Mouse (Mus musculus): ENCODE measurements at regions not wholly inside any gene's neighbourhood (a gene's known extent, or its start where the extent isn't known, plus 50 kb on each side); places are given as distances from the start of the nearest gene placed in this dataset.

- H3K4me1 ChIP-seq (ENCODE audit: control insufficient read depth, insufficient read depth) = no peaks in the 10 kb centered on the region
- no peak overlapping the region for H3K4me3 ChIP-seq (ENCODE audit: low read depth, low read length)
- H3K9ac ChIP-seq (replicated peaks; ENCODE audit: low read depth, low read length) = no peak overlapping the region
- no peak overlapping the region for H3K4me2 ChIP-seq (ENCODE audit: low read depth, low read length)
- H3K27ac ChIP-seq (ENCODE audit: low read depth) = no peak overlapping the region
- H3K27me3 ChIP-seq (ENCODE audit: control insufficient read depth, insufficient read depth, low read length) = no peaks in the 10 kb centered on the region
- no peaks in the 10 kb centered on the region for H3K9me3 ChIP-seq (replicated peaks; ENCODE audit: control insufficient read depth, low read length)
- TF ChIP-seq CTCF (IDR thresholded peaks at IDR 0.05; ENCODE audit: low read depth) (no peak), EP300 (IDR thresholded peaks at IDR 0.05; ENCODE audit: low read depth) (no peak)
- ATAC-seq (ENCODE audit: insufficient read depth, low read depth) = no peak
- no peak for DNase-seq (ENCODE audit: low spot score)
- no peaks in the 10 kb centered on the region for H3K36me3 ChIP-seq (replicated peaks; ENCODE audit: control insufficient read depth, insufficient read depth, low read length)
Observed at GRCm38 (mm10) chr16:55134961-55135360, 162.8 kb downstream of the Zpld1 start.

GRCm38 (mm10) chr16:55097651-55098050 lies 200.1 kb downstream of the Zpld1 start:
- H3K36me3 ChIP-seq (replicated peaks; ENCODE audit: control insufficient read depth, insufficient read depth, low read length) = no peaks in the 10 kb centered on the region
- H3K4me1 ChIP-seq (ENCODE audit: control insufficient read depth, insufficient read depth) = no peaks in the 10 kb centered on the region
- TF ChIP-seq CTCF (IDR thresholded peaks at IDR 0.05; ENCODE audit: low read depth) (no peak), EP300 (IDR thresholded peaks at IDR 0.05; ENCODE audit: low read depth) (no peak)
- H3K27me3 ChIP-seq (ENCODE audit: control insufficient read depth, insufficient read depth, low read length) = no peaks in the 10 kb centered on the region
- no peak overlapping the region for H3K4me3 ChIP-seq (ENCODE audit: low read depth, low read length)
- no peak overlapping the region for H3K9ac ChIP-seq (replicated peaks; ENCODE audit: low read depth, low read length)
- H3K9me3 ChIP-seq (replicated peaks; ENCODE audit: control insufficient read depth, low read length) = no peaks in the 10 kb centered on the region
- 68% methylated on average over 1 of the region's 1 CpGs for WGBS
- H3K4me2 ChIP-seq (ENCODE audit: low read depth, low read length) = no peak overlapping the region
- ATAC-seq (ENCODE audit: insufficient read depth, low read depth) (no peak), DNase-seq (ENCODE audit: low spot score) (no peak)
- no peak overlapping the region for H3K27ac ChIP-seq (ENCODE audit: low read depth)

- Histone ChIP-seq H3K4me3 (ENCODE audit: low read depth, low read length) (no peak overlapping the region), H3K9ac (replicated peaks; ENCODE audit: low read depth, low read length) (no peak overlapping the region), H3K9me3 (replicated peaks; ENCODE audit: control insufficient read depth, low read length) (no peaks in the 10 kb centered on the region), H3K4me2 (ENCODE audit: low read depth, low read length) (no peak overlapping the region), H3K27ac (ENCODE audit: low read depth) (no peak overlapping the region), H3K36me3 (replicated peaks; ENCODE audit: control insufficient read depth, insufficient read depth, low read length) (no peaks in the 10 kb centered on the region), H3K27me3 (ENCODE audit: control insufficient read depth, insufficient read depth, low read length) (no peaks in the 10 kb centered on the region), H3K4me1 (ENCODE audit: control insufficient read depth, insufficient read depth) (no peaks in the 10 kb centered on the region)
- ATAC-seq (ENCODE audit: insufficient read depth, low read depth) (no peak), DNase-seq (ENCODE audit: low spot score) (no peak)
- no peak for TF ChIP-seq EP300 (IDR thresholded peaks at IDR 0.05; ENCODE audit: low read depth)
- no peak for TF ChIP-seq CTCF (IDR thresholded peaks at IDR 0.05; ENCODE audit: low read depth)
- WGBS = 70% methylated on average over 1 of the region's 1 CpGs
Observed at GRCm38 (mm10) chr16:55087461-55087860, 210.3 kb downstream of the Zpld1 start.

DNA sequence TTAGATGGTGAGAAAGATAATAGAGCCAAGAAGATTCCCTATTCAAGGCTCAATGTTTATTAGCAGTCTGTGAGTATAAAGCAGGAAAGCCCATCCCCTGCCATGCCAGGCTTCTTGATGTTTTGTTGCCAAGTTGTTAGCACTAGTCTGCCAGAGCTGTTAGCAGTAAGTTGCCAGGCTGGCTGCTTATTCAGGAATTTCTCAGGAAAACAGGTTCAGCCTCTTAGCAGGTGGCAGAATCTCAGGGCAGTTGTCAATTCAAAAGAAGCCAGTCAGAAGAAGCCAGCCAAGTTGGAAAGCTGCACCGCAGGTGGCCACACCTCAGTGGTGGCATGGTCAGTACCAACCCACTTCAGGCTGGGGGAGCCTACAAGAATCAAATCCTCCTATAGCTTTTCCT lies 221.6 kb downstream of the Zpld1 start:
- Histone ChIP-seq H3K27ac (ENCODE audit: low read depth) (no peak overlapping the region), H3K9ac (replicated peaks; ENCODE audit: low read depth, low read length) (no peak overlapping the region), H3K4me2 (ENCODE audit: low read depth, low read length) (no peak overlapping the region), H3K36me3 (replicated peaks; ENCODE audit: control insufficient read depth, insufficient read depth, low read length) (no peaks in the 10 kb centered on the region), H3K9me3 (replicated peaks; ENCODE audit: control insufficient read depth, low read length) (no peaks in the 10 kb centered on the region), H3K4me1 (ENCODE audit: control insufficient read depth, insufficient read depth) (no peaks in the 10 kb centered on the region), H3K27me3 (ENCODE audit: control insufficient read depth, insufficient read depth, low read length) (no peaks in the 10 kb centered on the region), H3K4me3 (ENCODE audit: low read depth, low read length) (no peak overlapping the region)
- ATAC-seq (ENCODE audit: insufficient read depth, low read depth) (no peak), DNase-seq (ENCODE audit: low spot score) (no peak)
- WGBS = 87% methylated on average over 1 of the region's 1 CpGs
- TF ChIP-seq CTCF (IDR thresholded peaks at IDR 0.05; ENCODE audit: low read depth) = no peak
- no peak for TF ChIP-seq EP300 (IDR thresholded peaks at IDR 0.05; ENCODE audit: low read depth)

DNA sequence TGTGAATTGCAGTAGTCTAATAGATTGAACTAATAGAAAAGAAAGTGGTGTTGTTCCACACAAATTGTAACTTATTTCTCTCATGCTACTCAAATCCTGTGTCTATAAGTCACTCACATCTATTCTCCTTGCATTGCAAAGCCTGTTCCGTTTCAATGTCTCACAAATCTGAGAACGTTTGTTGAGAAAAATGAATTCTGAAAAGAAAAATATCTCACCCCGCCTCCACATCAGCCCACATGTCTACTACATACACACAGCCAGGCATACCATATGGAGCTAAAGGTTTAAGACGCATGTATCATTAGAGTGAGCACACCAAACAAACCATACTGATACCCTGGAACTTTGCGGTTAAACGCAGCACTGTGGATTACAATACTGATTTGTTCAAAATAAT lies 258.0 kb downstream of the Zpld1 start:
- no peak overlapping the region for H3K9ac ChIP-seq (replicated peaks; ENCODE audit: low read depth, low read length)
- no peaks in the 10 kb centered on the region for H3K4me1 ChIP-seq (ENCODE audit: control insufficient read depth, insufficient read depth)
- no peak overlapping the region for H3K27ac ChIP-seq (ENCODE audit: low read depth)
- no peak overlapping the region for H3K4me2 ChIP-seq (ENCODE audit: low read depth, low read length)
- H3K27me3 ChIP-seq (ENCODE audit: control insufficient read depth, insufficient read depth, low read length) = no peaks in the 10 kb centered on the region
- H3K9me3 ChIP-seq (replicated peaks; ENCODE audit: control insufficient read depth, low read length) = no peaks in the 10 kb centered on the region
- ATAC-seq (ENCODE audit: insufficient read depth, low read depth) (no peak), DNase-seq (ENCODE audit: low spot score) (no peak)
- no peak overlapping the region for H3K4me3 ChIP-seq (ENCODE audit: low read depth, low read length)
- TF ChIP-seq EP300 (IDR thresholded peaks at IDR 0.05; ENCODE audit: low read depth) (no peak), CTCF (IDR thresholded peaks at IDR 0.05; ENCODE audit: low read depth) (no peak)
- H3K36me3 ChIP-seq (replicated peaks; ENCODE audit: control insufficient read depth, insufficient read depth, low read length) = no peaks in the 10 kb centered on the region
- 76% methylated on average over 6 of the region's 6 CpGs for WGBS

GRCm38 (mm10) chr16:55001661-55002289 lies 296.0 kb downstream of the Zpld1 start:
- Histone ChIP-seq H3K4me2 (ENCODE audit: low read depth, low read length) (no peak overlapping the region), H3K27ac (ENCODE audit: low read depth) (no peak overlapping the region), H3K27me3 (ENCODE audit: control insufficient read depth, insufficient read depth, low read length) (no peaks in the 10 kb centered on the region), H3K9ac (replicated peaks; ENCODE audit: low read depth, low read length) (no peak overlapping the region), H3K36me3 (replicated peaks; ENCODE audit: control insufficient read depth, insufficient read depth, low read length) (no peaks in the 10 kb centered on the region), H3K9me3 (replicated peaks; ENCODE audit: control insufficient read depth, low read length) (no peaks in the 10 kb centered on the region), H3K4me3 (ENCODE audit: low read depth, low read length) (no peak overlapping the region), H3K4me1 (ENCODE audit: control insufficient read depth, insufficient read depth) (no peaks in the 10 kb centered on the region)
- TF ChIP-seq EP300 (IDR thresholded peaks at IDR 0.05; ENCODE audit: low read depth) (no peak), CTCF (IDR thresholded peaks at IDR 0.05; ENCODE audit: low read depth) (no peak)
- ATAC-seq (ENCODE audit: insufficient read depth, low read depth) (no peak), DNase-seq (ENCODE audit: low spot score) (no peak)
- WGBS = 70% methylated on average over 2 of the region's 2 CpGs
